Comparison of ENCODE assay signal across 8 mouse cellular contexts in genomic region chr8:106935324-106935869, GRCm38 (mm10). TPM values are rescaled to one million over a fixed set of nuclear protein-coding genes. Genes with fewer than 3 reads are reported as not detected.
A peak's percentile ranks its signal among the peaks of the same experiment; 100 is the strongest.
DNase-seq lines count a peak whose midpoint lies in the region; ATAC-seq lines count a peak whose summit lies in the region.

Gene Sntb2, plus strand, starts transcription at chr8:106935750.

- H3K4me2 ChIP-seq in forebrain, embryonic 13.5 days, result peak within 1 kb of the TSS; percentile 98
- peak within 1 kb of the TSS; percentile 87 for H3K4me2 ChIP-seq in neural tube, embryonic 15.5 days

- H3K27me3 ChIP-seq in forebrain, embryonic 13.5 days, result peaks cover 53% of the 10 kb centered on the region
- H3K27me3 ChIP-seq in neural tube, embryonic 15.5 days (replicated peaks), result peaks cover 23% of the 10 kb centered on the region

- H3K27ac ChIP-seq in forebrain, embryonic 13.5 days, result peak within 1 kb of the TSS; percentile 83
- H3K27ac ChIP-seq in neural tube, embryonic 15.5 days (replicated peaks), result peak within 1 kb of the TSS; percentile 91

- H3K36me3 ChIP-seq in forebrain, embryonic 13.5 days (ENCODE audit: poor library complexity, severe bottlenecking), result no peaks in the 10 kb centered on the region
- no peaks in the 10 kb centered on the region for H3K36me3 ChIP-seq in neural tube, embryonic 15.5 days

- peaks cover 30% of the 10 kb centered on the region for H3K4me1 ChIP-seq in forebrain, embryonic 13.5 days
- H3K4me1 ChIP-seq in neural tube, embryonic 15.5 days, result peaks cover 34% of the 10 kb centered on the region

- H3K9me3 ChIP-seq in forebrain, embryonic 13.5 days (replicated peaks), result no peaks in the 10 kb centered on the region
- no peaks in the 10 kb centered on the region for H3K9me3 ChIP-seq in neural tube, embryonic 15.5 days (replicated peaks)

- ATAC-seq in forebrain, embryonic 13.5 days, result peak; percentile 89
- ATAC-seq in neural tube, embryonic 15.5 days (ENCODE audit: low FRiP score), result peak; percentile 88

- peak within 1 kb of the TSS; percentile 73 for H3K9ac ChIP-seq in forebrain, embryonic 13.5 days
- peak within 1 kb of the TSS; percentile 64 for H3K9ac ChIP-seq in neural tube, embryonic 15.5 days (replicated peaks)

- DNase-seq in CD8-positive naive resting alpha-beta T cell, adult 2 months (ENCODE audit: low read depth in 2 of 2, low spot score in 2 of 2), result peak; percentile 65 to 86
- DNase-seq in c-Kit-negative CD71-positive TER-119-positive erythroid progenitor cells, embryonic 14.5 days (ENCODE audit: low read depth, low spot score), result peak; percentile 6
- DNase-seq in heart, postnatal 14 days, result peak; percentile 94 to 96
- DNase-seq in layer of hippocampus, adult 11-12 months (ENCODE audit: low spot score), result peak; percentile 91
- peak; percentile 91 to 93 for DNase-seq in lung, adult 18-20 months
- DNase-seq in testis, postnatal 14 days (ENCODE audit: low spot score), result peak; percentile 93

- WGBS in forebrain, embryonic 13.5 days, result under 1% methylated on average over 38 of the region's 41 CpGs
- under 1% methylated on average over 35 of the region's 41 CpGs for WGBS in neural tube, embryonic 15.5 days

- intact Hi-C loops in heart, postnatal 14 days (cut with DNase I), result loop anchor here (5.0 kb wide), 2 partner anchors 33 to 42 kb away; no protein-coding TSS in a partner anchor

- H3K4me3 ChIP-seq in forebrain, embryonic 13.5 days, result peak within 1 kb of the TSS; percentile 71
- H3K4me3 ChIP-seq in neural tube, embryonic 15.5 days (replicated peaks), result peak within 1 kb of the TSS; percentile 83

RNA-seq across cellular contexts. Expression of gene Sntb2, which starts in this region (rescaled TPM):
- 3.6 and 4.1 TPM in 2 replicates for polyA plus RNA-seq in forebrain, embryonic 13.5 days (2015; fragmentation: Nextera tagmentation; extraction: Ambion mirVana)
- 10 to 100 TPM; 19.9 to 21.0 TPM for total RNA-seq in heart, postnatal 14 days (2021)
- 6.6 and 8.7 TPM in 2 replicates for polyA plus RNA-seq in neural tube, embryonic 15.5 days (2015; fragmentation: Nextera tagmentation; extraction: Ambion mirVana)

Comparison
In these comparisons a context has a peak if more than half of its experiments do, and no peak if none do; other contexts are left out.
1. Peak in every context shown above with its lines: DNase-seq, ATAC-seq, H3K4me3 ChIP-seq and H3K27ac ChIP-seq.
2. DNase-seq: peak in every context shown above with its lines; median percentile 95 in heart, postnatal 14 days; 93 in testis, postnatal 14 days; 92 in lung, adult 18-20 months; 91 in layer of hippocampus, adult 11-12 months; 76 in CD8-positive naive resting alpha-beta T cell, adult 2 months; 6 in c-Kit-negative CD71-positive TER-119-positive erythroid progenitor cells, embryonic 14.5 days.